Mouse (Mus musculus) layer of hippocampus, adult 9-11 months (tissue): ENCODE results near the gene Abcb1a.

Experiments
- DNase-seq: peaks from one replicate; pipeline ENCODE4 v3.0.0; 2022

Gene Abcb1a

DNA sequence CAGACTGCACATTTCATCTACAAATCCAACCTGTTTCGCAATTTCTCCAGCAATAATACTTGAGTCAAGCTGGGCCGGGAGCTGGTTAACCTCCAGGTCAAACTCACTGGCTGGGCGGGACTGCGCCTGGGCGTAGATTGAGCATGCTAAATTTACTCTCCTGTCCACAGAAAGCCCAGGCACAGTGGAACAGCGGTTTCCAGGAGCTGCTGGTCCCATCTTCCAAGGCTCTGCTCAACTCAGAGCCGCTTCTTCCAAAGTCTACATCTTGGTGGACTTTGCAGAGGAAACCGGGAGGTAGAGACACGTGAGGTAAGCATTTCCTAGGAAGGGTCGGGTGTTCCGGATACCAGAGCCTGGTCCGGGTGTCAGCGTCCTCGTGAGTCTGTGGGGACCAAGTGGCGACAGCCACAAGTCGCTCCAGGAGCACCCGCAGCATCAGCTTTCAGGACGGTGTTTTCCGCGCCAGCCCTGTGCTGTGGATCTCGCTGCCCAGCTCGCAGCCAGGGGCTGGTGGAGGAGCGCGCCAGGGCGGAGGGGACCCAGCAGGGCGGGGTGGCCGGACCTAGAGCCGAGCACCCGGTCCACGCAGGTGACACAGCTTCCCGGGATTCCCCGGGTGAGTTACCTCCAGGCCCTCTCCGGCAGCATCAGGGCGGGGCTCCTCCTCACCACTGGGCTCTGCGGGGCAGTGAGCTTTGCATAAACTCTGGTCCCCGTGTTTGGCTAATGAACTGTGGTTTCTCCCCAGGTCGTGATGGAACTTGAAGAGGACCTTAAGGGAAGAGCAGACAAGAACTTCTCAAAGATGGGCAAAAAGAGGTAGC lies at the start of gene Abcb1a:
Abcb1a (plus strand) TSS at position 167 of the 827 bp plus-strand sequence.
- no peak for DNase-seq

DNA sequence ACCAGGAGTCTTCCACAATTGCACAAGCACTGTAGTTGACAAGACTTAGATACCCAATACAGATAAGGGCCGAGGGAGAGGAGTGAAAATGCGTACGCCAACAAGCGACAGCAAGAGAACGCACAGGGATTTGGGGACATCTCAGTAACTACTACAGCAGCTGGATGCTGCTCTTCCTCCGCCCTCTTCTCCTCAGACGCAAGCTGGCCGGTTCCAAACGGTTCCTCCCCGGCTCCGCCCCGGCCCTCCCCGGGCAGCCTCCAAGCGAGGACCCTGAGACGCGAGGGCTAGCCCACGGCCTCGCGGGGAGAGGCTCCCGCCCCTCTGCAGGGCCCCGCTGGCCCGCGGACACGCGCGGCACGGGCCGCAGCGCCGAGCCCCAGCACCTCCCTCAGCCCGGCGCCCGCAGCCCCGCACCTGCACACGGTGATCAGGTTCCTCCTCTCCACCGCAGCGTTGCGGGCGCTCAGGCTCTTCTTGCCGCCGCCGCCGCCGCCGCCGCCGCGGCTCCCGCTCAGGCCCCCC lies 37.7 kb upstream of the Abcb1a start:
- DNase-seq, result peak; percentile 53

DNA sequence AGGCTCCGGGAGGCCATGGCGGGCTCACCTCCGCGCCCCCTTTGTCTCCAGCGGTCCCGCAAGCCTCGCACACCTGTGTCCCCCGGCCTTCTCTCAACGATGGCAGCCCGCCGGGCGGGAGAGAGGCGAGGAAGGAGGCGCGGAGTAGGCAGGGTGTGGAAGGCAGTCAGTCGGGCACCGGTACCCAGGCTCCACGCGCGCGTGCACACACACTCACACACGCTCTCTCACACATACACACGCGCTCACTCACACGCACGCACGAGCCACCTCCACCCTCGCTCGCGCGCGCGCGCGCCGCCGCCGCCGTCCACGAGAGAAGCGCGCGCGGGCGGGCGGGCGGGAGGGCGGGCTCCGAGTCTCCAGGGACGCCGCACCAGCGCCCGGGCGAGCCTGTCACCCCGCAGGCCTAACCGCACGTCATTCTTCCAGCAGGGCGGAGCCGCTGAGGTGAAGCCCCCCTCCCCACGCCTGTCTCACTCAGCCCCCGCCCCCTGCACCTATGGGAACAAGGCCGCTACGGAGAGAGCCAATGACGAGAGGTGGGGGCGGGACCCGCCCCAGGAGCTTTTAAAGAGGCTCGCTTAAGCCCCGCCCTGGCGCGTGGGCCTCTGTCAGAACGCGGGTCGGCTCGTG lies 37.2 kb upstream of the Abcb1a start, which contains the start of gene Rundc3b:
Rundc3b (minus strand) TSS at position 357 of the 636 bp plus-strand sequence.
- peak; percentile 95 for DNase-seq

DNA sequence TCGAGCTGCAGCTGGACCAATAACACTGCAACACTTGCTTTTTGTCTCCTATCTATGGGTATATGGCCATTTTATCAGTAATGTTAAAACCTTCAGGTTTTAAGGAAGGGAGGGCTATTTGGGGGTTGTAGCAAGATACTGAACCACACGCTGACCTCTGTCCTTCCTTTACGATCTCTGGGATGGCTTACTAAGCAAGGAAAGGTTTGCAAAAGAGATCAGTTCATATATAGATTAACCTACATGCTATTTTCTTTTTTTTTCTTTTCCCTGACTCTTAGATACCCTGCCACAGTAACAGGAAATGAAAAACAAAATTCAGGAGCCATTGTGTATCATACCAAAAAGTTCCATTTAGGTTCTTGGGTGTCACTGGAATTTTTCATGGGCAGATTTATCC lies 27.0 kb upstream of the Abcb1a start:
- no peak for DNase-seq

DNA sequence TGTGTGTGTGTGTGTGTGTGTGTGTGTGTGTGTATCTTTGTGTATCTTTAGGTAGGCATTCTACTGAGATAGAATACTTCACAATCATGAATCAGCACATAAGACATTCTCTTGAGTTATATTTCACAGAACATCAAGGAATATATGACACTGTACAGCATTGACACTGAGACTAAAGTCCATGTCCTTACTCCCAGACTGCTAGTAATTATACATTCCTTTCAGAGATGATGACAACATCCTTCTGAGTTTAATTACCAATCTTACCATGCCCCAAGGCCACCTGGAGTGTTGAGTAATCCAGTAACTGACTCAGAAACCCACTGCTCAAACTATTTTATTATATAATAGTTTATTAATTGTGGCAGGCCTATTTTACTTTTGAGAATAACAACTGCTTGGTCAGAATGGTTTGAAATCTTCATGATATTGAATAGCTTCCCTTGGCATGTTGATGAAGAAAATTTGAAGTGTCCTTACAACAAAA lies 25.3 kb upstream of the Abcb1a start:
- DNase-seq, result no peak

DNA sequence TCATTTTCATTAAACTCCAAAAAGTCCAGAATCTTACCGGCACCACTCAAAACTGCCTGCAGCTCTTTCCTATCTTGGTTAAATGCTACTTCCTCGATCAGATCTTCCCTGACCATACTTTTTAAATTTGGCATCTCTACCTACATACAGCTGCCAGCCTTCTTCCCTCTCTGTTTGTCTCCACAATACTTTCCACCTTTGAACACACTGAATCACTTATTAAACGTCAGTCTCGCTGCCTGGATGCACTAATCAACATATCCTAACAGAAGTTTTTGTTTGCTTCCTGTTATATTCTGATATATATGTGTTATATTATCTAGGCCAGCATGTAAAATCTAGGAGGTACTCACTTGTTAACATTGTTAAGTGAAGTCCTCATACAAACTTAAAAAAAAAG lies 11.6 kb upstream of the Abcb1a start:
- no peak for DNase-seq

DNA sequence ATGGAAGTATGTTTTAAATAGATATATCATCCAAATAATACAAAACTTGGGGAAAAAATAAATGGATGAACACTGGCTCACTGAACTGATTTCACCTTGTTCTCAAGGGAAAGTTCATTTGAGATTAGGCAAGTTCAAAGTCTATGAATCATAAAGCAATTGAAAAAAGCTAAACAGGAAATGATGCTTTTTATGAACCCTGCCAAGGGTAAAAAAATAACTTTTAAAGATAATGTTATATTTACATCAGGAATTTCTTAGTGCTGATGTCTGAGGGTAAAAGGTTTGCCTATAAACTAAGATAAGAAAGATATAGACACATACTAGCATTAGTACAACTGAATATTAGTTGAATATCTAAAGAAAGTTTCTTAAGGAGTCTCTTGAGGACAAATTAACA lies 11.1 kb upstream of the Abcb1a start:
- no peak for DNase-seq

DNA sequence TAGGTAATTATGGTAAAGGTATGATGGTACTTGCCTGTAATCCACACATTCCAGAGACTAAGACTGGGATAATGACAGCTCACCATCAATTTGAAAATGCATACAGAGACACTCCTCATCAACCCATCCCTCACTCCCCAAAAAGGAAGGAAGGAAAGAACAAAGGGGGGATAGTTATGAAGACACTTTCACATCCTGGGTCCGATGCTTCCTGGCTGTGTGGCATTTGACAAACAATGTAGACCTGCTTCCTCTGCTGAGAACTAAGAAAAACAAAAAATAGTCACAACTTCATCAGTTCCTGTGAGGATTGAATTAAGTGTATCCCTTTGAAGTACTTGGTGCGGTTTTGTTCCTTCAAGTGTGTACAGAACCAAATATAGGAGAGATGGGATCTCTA lies 7.8 kb upstream of the Abcb1a start:
- no peak for DNase-seq

DNA sequence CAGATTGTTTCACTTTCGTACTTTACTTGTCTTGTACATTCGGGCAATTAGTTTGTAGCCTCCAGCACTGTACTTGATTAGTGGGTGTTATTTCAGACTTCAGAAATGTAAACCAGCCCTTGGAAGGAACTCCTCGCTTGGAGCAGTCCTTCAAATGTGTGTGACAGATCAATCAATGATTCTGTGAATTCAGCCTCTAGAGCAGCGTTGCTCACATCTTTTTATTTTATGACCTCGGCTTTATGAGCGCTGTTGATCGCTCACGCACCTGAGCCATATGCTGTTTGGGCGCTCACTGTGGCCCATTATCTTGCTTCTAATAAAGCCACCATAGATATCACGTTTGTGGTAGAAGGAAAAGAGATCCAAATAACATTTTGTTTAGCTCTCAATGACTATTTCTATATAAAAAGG lies 868 bp downstream of the Abcb1a start:
- no peak for DNase-seq

DNA sequence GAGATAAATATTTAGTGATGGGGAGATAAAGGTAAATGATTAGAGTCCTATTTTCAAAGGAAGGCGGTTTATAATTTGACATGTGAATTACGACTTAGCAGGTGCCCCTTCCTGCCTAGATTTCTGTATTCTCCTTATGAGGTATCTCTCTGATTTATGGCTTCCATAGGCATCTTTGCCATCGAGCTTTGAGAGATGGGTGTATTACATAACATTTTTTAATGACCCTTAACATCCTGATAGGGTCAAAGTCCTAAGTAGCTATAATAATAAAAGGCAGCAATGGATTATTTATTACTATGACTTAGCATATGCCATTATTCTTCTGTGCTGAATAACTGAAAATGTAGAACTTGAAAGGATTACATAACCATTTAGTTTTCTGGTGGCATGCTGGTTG lies 4.8 kb downstream of the Abcb1a start:
- DNase-seq, result no peak

DNA sequence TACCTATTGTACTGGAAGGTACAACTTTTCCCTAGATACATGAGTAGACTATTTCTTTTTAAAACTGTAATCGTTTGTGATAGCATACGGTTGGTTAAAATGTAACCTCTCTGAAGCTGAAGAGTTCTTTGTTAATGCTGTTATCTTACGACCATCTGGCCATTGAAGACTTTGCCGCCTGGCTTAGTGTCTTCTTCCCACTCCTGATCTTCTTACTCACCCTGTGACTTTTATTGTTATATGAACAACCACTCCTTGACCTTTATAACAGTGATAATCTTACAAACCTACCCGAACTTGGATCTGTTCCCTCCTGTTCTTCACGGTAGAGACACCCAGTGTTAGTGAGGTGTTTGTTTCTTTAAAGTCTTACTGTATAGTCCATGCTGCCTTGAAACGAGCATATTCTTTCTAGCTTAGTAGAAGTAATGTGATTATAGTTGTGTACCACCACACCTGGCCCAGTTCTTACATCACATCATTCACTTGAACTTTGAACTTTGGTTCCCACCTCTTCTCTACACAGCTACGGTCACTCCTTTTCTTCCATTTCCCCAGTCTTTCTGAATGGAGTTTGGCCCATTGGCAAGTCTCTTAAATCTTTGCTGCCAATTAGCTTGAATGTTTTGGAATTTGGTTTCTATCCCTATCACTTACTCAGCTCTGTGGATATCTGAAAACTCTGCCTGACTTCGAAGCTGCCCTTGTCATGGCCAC lies 8.0 kb downstream of the Abcb1a start:
- no peak for DNase-seq

DNA sequence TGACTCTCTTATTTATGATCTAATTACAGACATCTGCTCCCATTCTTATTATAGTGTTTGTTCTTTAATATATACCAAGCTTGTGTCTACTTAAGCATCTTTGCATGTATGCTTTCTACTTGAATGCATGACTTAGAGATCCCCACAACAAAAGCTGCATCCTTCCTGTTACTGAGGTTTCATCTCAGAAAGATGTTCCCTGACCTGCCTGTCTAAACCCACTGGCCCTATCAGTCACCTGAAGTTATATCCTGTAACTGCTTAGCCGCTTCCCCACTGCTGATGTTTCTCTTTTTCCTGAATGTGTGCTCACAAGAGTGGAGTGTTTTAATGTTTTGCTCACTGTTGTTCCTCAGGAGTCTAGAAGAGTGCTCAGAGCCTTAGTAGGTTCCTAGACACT lies 9.7 kb downstream of the Abcb1a start:
- no peak for DNase-seq

DNA sequence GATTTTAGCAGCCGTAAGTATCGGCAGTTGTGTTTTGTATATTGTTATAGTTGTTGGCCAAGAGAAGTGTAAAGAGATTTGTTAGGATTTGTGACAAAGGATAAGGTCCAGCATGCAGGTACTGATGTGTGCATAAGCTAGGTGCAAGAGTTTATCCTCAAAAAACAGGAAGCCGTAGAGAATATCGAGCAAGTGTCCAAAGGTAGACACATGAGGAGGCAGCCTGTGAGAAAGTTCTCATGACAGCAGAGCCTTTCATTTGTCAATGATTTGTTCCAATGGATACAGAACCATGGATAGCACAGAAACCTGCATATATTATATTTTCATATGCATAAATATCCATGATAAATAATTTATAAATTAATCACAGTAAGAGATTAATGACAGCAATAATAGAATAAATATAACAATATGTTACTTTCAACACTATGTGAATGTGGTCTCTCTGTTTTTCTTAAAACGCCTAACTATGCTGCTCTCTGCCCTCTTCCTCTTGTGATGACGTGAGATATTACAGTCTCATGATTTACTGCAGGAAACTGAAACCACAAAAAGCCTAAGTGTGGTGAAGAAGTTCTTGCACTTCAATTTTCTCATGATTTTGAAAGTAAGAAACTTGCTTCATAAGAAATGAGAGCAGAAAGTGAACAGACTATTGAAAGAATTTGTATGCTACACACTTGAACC lies 15.5 kb downstream of the Abcb1a start:
- no peak for DNase-seq

DNA sequence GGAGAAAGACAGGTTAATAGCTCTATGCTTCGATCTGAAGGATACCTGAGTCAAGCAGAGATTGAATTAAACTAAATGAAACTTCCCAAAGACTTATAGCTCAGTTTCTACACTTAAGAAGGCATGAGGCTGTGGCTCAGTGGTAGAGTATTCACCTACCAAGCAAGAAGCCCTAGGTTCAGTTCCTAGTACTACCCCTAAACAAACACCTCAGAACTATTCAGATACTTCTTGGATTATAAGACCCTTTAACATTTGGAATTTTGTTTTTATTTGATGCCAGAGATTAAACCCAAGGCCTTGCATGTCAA lies 16.0 kb downstream of the Abcb1a start:
- DNase-seq, result no peak

DNA sequence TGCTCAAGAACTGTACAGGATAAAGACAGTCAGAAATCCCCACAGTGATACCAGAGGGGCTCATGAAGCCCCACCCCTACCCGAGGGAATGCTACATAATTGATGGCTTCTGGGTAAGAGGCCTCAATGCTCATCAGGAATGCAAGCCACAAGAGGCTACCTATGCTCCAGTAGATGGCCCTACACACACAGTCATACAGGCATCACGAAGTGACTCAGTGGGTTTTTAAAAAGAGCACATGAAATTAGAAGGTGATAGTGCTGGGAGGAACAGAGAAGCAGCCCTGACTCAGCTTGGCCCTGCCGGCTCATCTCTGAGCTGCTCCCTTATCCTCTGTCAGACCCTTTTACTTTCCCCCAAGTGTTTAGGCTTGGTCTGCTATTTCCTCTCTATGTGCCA lies 21.3 kb downstream of the Abcb1a start:
- DNase-seq, result no peak

DNA sequence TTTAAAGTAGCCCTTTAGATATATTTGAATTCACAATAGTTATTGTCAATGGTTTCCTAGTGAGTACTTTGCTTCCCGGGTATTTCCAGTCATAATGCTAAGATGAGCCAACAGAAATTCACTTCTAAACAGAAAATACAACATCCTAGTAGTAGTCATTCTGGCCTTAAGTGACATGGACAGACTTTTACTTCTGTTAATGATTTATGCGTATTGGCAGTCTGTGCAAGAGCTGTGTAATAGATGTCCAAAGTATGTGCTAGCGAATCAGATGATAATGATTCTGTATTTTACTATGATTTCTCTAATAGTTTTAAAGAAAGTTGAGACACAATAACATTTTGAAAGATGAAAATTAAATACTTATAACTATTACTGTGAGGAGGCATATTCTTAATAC lies 23.8 kb downstream of the Abcb1a start:
- DNase-seq, result no peak

DNA sequence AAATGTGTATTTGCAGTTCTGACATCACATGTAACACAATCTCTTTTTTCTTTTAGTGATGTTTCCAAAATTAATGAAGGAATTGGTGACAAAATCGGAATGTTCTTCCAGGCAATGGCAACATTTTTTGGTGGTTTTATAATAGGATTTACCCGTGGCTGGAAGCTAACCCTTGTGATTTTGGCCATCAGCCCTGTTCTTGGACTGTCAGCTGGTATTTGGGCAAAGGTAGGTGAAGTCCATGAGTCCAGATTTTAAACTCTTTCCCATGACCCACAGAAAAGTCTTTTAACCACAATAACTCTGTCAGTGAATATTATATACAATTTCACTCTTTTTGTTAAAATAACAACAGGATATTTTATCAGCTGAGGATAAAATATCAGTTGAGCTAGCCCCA lies 26.2 kb downstream of the Abcb1a start:
- no peak for DNase-seq

DNA sequence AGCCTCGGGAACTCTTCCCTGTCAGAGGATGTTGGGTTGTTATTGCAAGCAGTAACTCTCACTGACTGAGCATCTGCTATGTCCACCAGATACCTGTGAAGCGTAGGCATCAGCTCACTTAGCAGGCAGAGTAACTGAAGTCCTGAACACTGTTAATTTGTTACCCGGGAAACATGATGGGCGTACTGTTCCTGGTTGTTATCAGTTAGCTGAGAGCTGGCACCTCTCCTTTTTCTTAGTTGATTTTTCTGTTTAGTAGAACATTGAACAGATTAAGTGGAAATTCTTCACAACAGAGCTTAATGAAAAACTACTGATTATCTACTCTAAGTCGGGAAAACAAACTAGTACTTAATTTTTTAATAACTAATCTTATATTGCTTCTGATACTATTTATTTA lies 27.7 kb downstream of the Abcb1a start:
- no peak for DNase-seq

DNA sequence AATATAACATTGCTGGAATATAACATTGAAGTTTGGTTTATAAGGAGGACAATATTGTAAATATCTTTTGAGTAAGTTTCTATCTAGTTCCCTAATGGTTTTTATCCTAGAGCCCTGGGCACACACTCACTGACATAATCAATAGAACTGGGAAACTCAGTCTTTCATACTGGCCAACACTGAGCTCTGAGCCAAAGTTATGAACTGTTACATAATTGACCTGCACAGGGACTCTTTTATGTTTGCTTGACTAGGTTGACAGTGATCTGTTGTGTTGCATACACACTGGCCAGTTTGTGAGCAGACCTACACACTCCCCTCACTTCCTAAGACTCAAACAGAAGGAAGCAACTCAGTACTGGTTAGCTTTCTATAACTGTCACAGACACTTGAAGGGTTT lies 56.2 kb downstream of the Abcb1a start:
- no peak for DNase-seq

DNA sequence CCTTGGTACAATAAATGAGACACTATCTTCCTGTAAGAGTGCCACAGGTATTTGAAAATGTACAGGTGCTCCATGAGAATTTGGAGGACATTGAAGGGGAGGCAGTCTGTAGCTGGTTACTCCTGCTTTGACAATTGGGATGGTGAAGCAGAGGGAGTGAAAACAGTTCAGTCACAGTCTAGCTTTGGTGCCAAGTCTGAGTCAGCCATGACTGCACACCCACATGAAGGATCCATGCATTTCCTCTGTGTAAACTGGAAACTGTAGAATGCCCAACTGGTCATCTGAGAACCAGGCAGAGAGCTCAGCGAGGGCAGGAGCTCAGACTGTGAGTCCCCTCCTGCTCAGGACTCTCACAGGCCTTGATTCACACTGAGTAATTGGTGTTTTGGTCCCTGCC lies 59.7 kb downstream of the Abcb1a start:
- DNase-seq, result no peak

DNA sequence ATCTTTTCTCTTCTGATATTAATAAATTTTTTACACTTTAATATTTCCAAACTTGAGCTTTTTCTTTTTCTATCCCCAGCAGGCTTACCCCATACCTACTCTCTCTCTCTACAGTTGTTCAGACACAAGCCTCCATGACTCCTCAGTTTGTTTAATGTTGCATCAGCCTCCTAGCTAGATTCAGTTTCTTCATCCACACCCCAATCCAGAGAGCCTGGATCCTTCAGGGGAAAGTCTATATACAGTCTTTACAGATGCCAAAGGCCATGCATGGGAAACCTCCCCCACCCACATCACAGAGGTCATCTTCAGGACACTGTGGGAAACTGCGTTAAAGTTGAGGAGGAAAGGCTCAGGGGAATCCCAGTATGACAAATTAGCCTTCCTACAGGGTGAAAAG lies 62.3 kb downstream of the Abcb1a start:
- DNase-seq, result no peak

DNA sequence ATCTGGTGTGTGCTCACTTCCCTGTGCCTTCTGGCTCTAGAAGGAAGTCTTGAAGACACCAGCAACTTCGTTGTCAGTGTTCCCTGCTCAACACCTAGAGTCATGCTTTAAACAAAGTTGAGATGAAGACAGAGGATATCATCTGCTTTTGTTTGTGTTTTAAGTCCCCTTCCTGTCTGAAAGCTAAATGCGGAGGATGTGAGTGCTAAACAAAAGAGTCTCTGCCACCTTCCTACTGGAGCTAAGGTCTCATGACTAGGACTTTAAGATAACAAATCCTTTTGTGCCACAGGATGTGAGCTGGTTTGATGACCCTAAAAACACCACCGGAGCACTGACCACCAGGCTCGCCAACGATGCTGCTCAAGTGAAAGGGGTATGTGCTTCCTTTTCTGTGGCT lies 63.0 kb downstream of the Abcb1a start:
- DNase-seq, result no peak

DNA sequence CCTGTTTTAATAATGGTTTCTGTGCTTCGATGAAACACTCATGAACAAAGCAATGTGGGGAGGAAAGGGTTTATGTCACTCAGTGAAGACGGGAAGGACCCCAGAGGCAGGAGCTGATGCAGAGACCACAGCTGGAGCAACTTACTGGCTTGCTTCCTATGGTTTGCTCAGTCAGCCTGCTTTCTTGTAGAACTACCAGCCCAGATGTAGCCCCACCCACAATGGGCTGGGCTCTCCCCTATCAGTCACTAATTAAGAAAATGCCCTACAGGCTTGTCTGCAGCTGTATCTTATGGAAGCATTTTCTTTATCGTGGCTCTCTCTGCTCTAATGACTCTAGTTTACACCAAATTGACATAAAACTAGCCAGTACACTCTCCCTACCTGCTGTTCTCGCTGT lies 67.9 kb downstream of the Abcb1a start:
- DNase-seq, result no peak
